Mouse (Mus musculus): ENCODE measurements around the gene Syngr1. TPM values are rescaled to one million over a fixed set of nuclear protein-coding genes. Genes with fewer than 3 reads are reported as not detected.

Syngr1 gene
- total RNA-seq, 2 experiments from 2014 or later: 16.6 to 20.1 TPM

- DNase-seq: no peak
Observed at GRCm38 (mm10) chr15:80065414-80065813, 25.7 kb upstream of the Syngr1 start.

GRCm38 (mm10) chr15:80066538-80066937, 24.6 kb upstream of the Syngr1 start:
- no peak for DNase-seq
- intact Hi-C loops (cut with DNase I; ENCODE audit: low total_unique reads): no loop called here

More at GRCm38 (mm10) chr15:80065414-80065813, 25.7 kb upstream of the Syngr1 start:
- intact Hi-C loops (cut with DNase I; ENCODE audit: low total_unique reads): no loop called here

GRCm38 (mm10) chr15:80069171-80069570, 22.0 kb upstream of the Syngr1 start:
- DNase-seq: no peak
- intact Hi-C loops (cut with DNase I; ENCODE audit: low total_unique reads): no loop called here

GRCm38 (mm10) chr15:80070095-80070644, 21.0 kb upstream of the Syngr1 start:
- DNase-seq: no peak
- intact Hi-C loops (cut with DNase I; ENCODE audit: low total_unique reads): no loop called here

GRCm38 (mm10) chr15:80071951-80072437, 19.1 kb upstream of the Syngr1 start:
- intact Hi-C loops (cut with DNase I; ENCODE audit: low total_unique reads): no loop called here
- DNase-seq: peak; percentile 56

- intact Hi-C loops (cut with DNase I; ENCODE audit: low total_unique reads): no loop called here
- no peak for DNase-seq
Observed at GRCm38 (mm10) chr15:80072579-80073255, 18.4 kb upstream of the Syngr1 start.

GRCm38 (mm10) chr15:80073256-80073621, 17.9 kb upstream of the Syngr1 start:
- intact Hi-C loops (cut with DNase I; ENCODE audit: low total_unique reads): no loop called here
- DNase-seq: no peak

GRCm38 (mm10) chr15:80074663-80075373, 16.3 kb upstream of the Syngr1 start:
- intact Hi-C loops (cut with DNase I; ENCODE audit: low total_unique reads): loop anchor here (5.0 kb wide), 1 partner anchor 63 kb away; the partner anchor contains the start of gene Pdgfb
- DNase-seq: peak; percentile 78

GRCm38 (mm10) chr15:80075374-80075694, 15.8 kb upstream of the Syngr1 start:
- intact Hi-C loops (cut with DNase I; ENCODE audit: low total_unique reads): loop anchor here (5.0 kb wide), 1 partner anchor 63 kb away; the partner anchor contains the start of gene Pdgfb
- no peak for DNase-seq

GRCm38 (mm10) chr15:80075733-80076337, 15.3 kb upstream of the Syngr1 start:
- intact Hi-C loops (cut with DNase I; ENCODE audit: low total_unique reads): loop anchor here (2.0 to 5.0 kb wide), 2 partner anchors 64 to 129 kb away; partner anchors contain the start of gene Pdgfb
- DNase-seq: no peak

- intact Hi-C loops (cut with DNase I; ENCODE audit: low total_unique reads): loop anchor here (2.0 to 5.0 kb wide), 2 partner anchors 64 to 130 kb away; partner anchors contain the start of gene Pdgfb
Observed at GRCm38 (mm10) chr15:80076338-80077136, 14.6 kb upstream of the Syngr1 start.

GRCm38 (mm10) chr15:80078058-80078814, 12.9 kb upstream of the Syngr1 start:
- DNase-seq: no peak
- intact Hi-C loops (cut with DNase I; ENCODE audit: low total_unique reads): loop anchor here (5.0 kb wide), 1 partner anchor 66 kb away; the partner anchor contains the start of gene Pdgfb

More at GRCm38 (mm10) chr15:80076338-80077136, 14.6 kb upstream of the Syngr1 start:
- peak; percentile 73 for DNase-seq

GRCm38 (mm10) chr15:80079129-80079668, 11.9 kb upstream of the Syngr1 start:
- no peak for DNase-seq
- intact Hi-C loops (cut with DNase I; ENCODE audit: low total_unique reads): loop anchor here (5.0 kb wide), 1 partner anchor 67 kb away; the partner anchor contains the start of gene Pdgfb

GRCm38 (mm10) chr15:80079954-80080353, 11.2 kb upstream of the Syngr1 start:
- intact Hi-C loops (cut with DNase I; ENCODE audit: low total_unique reads): loop anchor here (5.0 kb wide), 1 partner anchor 68 kb away; the partner anchor contains the start of gene Pdgfb
- DNase-seq: no peak

- DNase-seq: no peak
- intact Hi-C loops (cut with DNase I; ENCODE audit: low total_unique reads): no loop called here
Observed at GRCm38 (mm10) chr15:80080711-80081615, 10.2 kb upstream of the Syngr1 start.

- intact Hi-C loops (cut with DNase I; ENCODE audit: low total_unique reads): no loop called here
- DNase-seq: no peak
Observed at GRCm38 (mm10) chr15:80081801-80082546, 9.2 kb upstream of the Syngr1 start.
